Mouse (Mus musculus) frontal cortex, postnatal 14 days (tissue): ENCODE measurements around the gene Lman2.

Experiments used
- DNase-seq, 2 experiments: peaks; one replicate each; pipeline ENCODE4 v3.0.0; 2022; ENCODE audit warnings: low spot score in 2 of 2

Gene Lman2

GRCm38 (mm10) chr13:55327169-55327568 lies 35.4 kb downstream of the Lman2 start:
- no peak for DNase-seq

DNA sequence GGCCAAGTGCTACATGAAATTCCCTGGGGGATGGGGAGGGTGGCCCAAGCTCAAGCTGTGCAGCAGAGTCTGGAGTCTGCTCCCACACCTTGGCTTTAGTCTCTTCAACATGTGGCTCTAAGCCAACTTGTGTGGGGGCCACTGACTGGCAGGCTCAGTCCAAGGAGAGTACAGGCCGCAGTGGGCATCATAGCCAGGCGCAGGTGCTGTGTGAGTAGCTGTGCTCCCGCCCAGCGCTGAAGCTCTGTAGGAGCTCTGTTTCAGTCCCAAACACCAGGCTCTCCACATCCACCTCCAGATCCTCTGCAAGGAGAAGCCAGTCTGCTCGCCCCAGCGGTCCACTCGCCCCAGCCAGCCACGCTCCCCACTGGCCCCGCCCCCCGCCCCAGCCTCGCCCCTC lies 37.0 kb downstream of the Lman2 start:
- no peak for DNase-seq

- no peak for DNase-seq
Measured at GRCm38 (mm10) chr13:55322130-55322825, 40.3 kb downstream of the Lman2 start.

DNA sequence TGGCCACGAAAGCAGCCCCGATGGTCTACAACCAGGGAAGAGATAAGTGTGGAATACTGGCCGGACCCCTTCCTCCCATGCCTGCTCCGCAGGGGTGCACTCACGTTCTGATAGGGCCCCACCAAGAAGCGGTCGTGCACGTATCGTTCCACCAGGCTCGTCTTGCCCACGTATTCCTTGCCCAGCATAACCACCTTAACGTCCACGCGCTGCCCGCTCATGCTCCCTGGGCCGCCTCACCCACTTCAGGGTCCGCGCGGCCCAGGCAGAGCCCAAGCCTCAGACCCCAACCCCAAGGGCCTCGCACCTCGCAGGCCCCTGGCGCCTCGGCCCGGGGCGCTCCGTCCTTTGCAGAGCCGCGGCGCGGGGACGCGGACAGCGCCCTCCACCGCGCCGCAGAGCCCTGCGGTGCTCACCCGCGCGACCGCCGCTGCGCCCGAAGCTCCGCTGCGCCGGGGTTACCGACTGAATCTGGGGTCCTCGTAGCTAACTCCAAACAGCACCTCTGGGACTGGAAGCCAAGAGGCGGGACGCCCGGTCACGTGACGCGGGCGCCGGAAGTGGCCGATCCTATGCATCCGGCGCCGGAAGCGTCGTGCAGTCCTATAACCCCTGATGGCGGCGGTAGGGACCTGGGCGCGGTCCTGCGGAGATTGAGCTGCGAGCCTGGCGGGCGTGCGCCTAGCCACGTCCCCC lies 41.0 kb downstream of the Lman2 start, which contains the start of gene Rab24:
Gene Rab24 (minus strand): TSS at position 513 of the 696 bp plus-strand sequence.
- DNase-seq, result peak; percentile 80 to 87

GRCm38 (mm10) chr13:55319931-55320533 lies 42.6 kb downstream of the Lman2 start, which contains the start of gene Prelid1:
TSS of gene Prelid1 (plus strand) at chr13:55320500.
- DNase-seq, result no peak

GRCm38 (mm10) chr13:55318351-55318750 lies 44.2 kb downstream of the Lman2 start:
- no peak for DNase-seq

- no peak for DNase-seq
Measured at GRCm38 (mm10) chr13:55314891-55315412, 47.6 kb downstream of the Lman2 start.

DNA sequence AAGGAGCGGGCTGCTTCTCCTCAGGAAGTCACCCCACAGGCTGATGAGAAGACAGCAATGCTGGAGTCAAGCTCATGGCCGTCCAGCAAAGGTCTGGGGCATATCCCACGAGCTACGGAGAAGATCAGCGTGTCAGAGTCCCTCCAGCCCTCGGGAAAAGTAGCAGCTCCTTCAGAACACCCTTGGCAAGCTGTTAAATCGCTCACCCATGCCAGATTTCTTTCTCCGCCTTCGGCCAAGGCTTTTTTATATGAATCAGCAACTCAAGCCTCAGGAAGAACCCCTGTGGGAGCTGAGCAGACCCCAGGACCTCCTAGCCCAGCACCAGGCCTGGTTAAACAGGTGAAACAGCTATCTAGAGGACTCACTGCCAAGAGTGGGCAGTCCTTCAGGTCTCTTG lies 49.5 kb downstream of the Lman2 start:
- no peak for DNase-seq

GRCm38 (mm10) chr13:55312028-55312630 lies 50.5 kb downstream of the Lman2 start:
- DNase-seq, result no peak

- DNase-seq, result no peak
Measured at GRCm38 (mm10) chr13:55300913-55301312, 61.7 kb downstream of the Lman2 start.

DNA sequence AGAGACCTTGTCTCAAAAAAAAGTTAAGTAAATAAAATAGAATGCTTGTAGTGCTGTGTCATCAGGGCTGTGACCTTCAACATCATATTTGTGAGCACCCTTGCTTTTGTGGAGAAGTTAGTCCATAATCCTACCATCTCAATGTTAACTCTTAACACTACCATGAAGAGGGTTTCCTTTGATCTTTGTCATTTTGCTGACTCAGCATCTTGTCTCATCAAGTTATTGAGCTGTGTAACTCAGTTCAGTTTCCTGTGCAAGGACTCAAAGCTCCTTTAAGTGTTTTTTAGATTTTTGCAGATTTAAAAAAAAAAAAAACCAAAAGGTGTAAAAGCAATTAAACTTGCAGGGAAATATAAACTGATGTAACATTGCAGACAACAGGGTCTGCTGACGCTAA lies 65.8 kb downstream of the Lman2 start:
- DNase-seq, result no peak
